Mouse (Mus musculus): ENCODE measurements around the gene Lamtor2. TPM values are rescaled to one million over a fixed set of nuclear protein-coding genes. Genes with fewer than 3 reads are reported as not detected.
A peak's percentile ranks its signal among the peaks of the same experiment; 100 is the strongest.

Gene Lamtor2
- total and polyA plus RNA-seq, 3 experiments = 125 to 188 TPM; not detected in 1

- Histone ChIP-seq H3K9ac (ENCODE audit: control insufficient read depth, low read depth, low read length, poor library complexity, severe bottlenecking) (no peak overlapping the region), H3K4me1 (ENCODE audit: control insufficient read depth in 1 of 2, insufficient read depth in 2 of 2, low read length in 2 of 2) (peaks cover 0 to 4% of the 10 kb centered on the region in 2 experiments; a peak in 2 of 4 replicates), H3K36me3 (ENCODE audit: control insufficient read depth in 1 of 2, insufficient read depth in 2 of 2, low read length in 2 of 2) (peaks cover 5 to 31% of the 10 kb centered on the region in 2 experiments)
These were observed 32.9 kb upstream of the Lamtor2 start for GRCm38 (mm10) chr3:88585769-88586168.

GRCm38 (mm10) chr3:88579454-88580117 lies 26.7 kb upstream of the Lamtor2 start:
- no peaks in the 10 kb centered on the region for H3K9me3 ChIP-seq (replicated peaks; ENCODE audit: insufficient read depth, low read length)
- peaks cover 17 to 18% of the 10 kb centered on the region in 2 experiments for H3K36me3 ChIP-seq (ENCODE audit: control insufficient read depth in 1 of 2, insufficient read depth in 2 of 2, low read length in 2 of 2)
- H3K79me2 ChIP-seq (ENCODE audit: control insufficient read depth, insufficient read depth, low read length, poor library complexity) = peaks cover 21% of the 10 kb centered on the region
- H3K4me3 ChIP-seq (ENCODE audit: control insufficient read depth in 1 of 2, insufficient read depth in 1 of 2, low read depth in 2 of 2, low read length in 2 of 2) = peak overlapping the region; percentile 87 to 93
- peaks cover 0 to 19% of the 10 kb centered on the region in 2 experiments; a peak in 2 of 4 replicates for H3K4me1 ChIP-seq (ENCODE audit: control insufficient read depth in 1 of 2, insufficient read depth in 2 of 2, low read length in 2 of 2)
- peak overlapping the region; percentile 89 for H3K9ac ChIP-seq (ENCODE audit: control insufficient read depth, low read depth, low read length, poor library complexity, severe bottlenecking)
- TF ChIP-seq ETS1 (IDR thresholded peaks at IDR 0.05; ENCODE audit: low read depth, low read length) = no peak
- TF ChIP-seq HCFC1 (IDR thresholded peaks at IDR 0.05; ENCODE audit: low read depth, low read length) = peak; percentile 97
- TF ChIP-seq MAZ (IDR thresholded peaks at IDR 0.05; ENCODE audit: low read depth, low read length) = peak; percentile 73; the same call in 1 of the 2 replicates
- 0 out of 2 replicates have a peak, but pooled peaks have one; percentile 38 for TF ChIP-seq MAFK (IDR thresholded peaks at IDR 0.05; ENCODE audit: borderline replicate concordance, low read depth, low read length)
- TF ChIP-seq E2F4 (IDR thresholded peaks at IDR 0.05; ENCODE audit: borderline replicate concordance, low read depth, low read length) = no peak; the same call in 1 of the 2 replicates
- TF ChIP-seq MXI1 (IDR thresholded peaks at IDR 0.05; ENCODE audit: low read depth, low read length) = peak; percentile 83
- peak; percentile 69 for TF ChIP-seq MYC (IDR thresholded peaks at IDR 0.05; ENCODE audit: low read depth, low read length)
- TF ChIP-seq POLR2AphosphoS2 (IDR thresholded peaks at IDR 0.05; ENCODE audit: low read length) = peak; percentile 84; the same call in 1 of the 2 replicates
- no peak for TF ChIP-seq JUND (IDR thresholded peaks at IDR 0.05; ENCODE audit: low read depth, low read length)
- peak; percentile 83 to 95 for TF ChIP-seq POLR2A (IDR thresholded peaks at IDR 0.05; ENCODE audit: control insufficient read depth in 1 of 2, insufficient read depth in 1 of 2, low read depth in 1 of 2, low read length in 2 of 2, poor library complexity in 1 of 2)
- peak; percentile 90 for TF ChIP-seq NELFE (IDR thresholded peaks at IDR 0.05; ENCODE audit: low read depth, low read length)
- TF ChIP-seq ZNF384 (IDR thresholded peaks at IDR 0.05; ENCODE audit: low read depth, low read length) = no peak
- peak; percentile 96 for TF ChIP-seq SIN3A (IDR thresholded peaks at IDR 0.05; ENCODE audit: low read length)
- peak; percentile 54; the same call in 1 of the 2 replicates for TF ChIP-seq RCOR1 (IDR thresholded peaks at IDR 0.05; ENCODE audit: low read depth, low read length)
- 0 out of 2 replicates have a peak, but pooled peaks have one; percentile 48 for TF ChIP-seq CHD1 (IDR thresholded peaks at IDR 0.05; ENCODE audit: low read depth, low read length)
- TF ChIP-seq GATA1 (IDR thresholded peaks at IDR 0.05; ENCODE audit: low read depth, low read length) = no peak
- TF ChIP-seq KAT2A (conservative IDR thresholded peaks at IDR 0.05; ENCODE audit: low read depth, low read length) = peak; percentile 96
- TF ChIP-seq ELF1 (IDR thresholded peaks at IDR 0.05; ENCODE audit: low read depth, low read length) = peak; percentile 91
- peak; percentile 79 for TF ChIP-seq TCF12 (IDR thresholded peaks at IDR 0.05; ENCODE audit: low read depth, low read length)
- peak; percentile 95 for TF ChIP-seq TBP (IDR thresholded peaks at IDR 0.05; ENCODE audit: low read depth, low read length)
- peak; percentile 77 for TF ChIP-seq MAX (IDR thresholded peaks at IDR 0.05; ENCODE audit: low read length)
- peak; percentile 97 for DNase-seq (ENCODE audit: low read depth, low spot score)
- peak overlapping the region; percentile 53 for H3K27ac ChIP-seq (ENCODE audit: control insufficient read depth, low read depth, low read length)
- no peaks in the 10 kb centered on the region for H3K27me3 ChIP-seq (ENCODE audit: control insufficient read depth in 1 of 2, insufficient read depth in 2 of 2, low read length in 2 of 2)

More at GRCm38 (mm10) chr3:88585769-88586168, 32.9 kb upstream of the Lamtor2 start:
- no peaks in the 10 kb centered on the region for H3K9me3 ChIP-seq (replicated peaks; ENCODE audit: insufficient read depth, low read length)
- H3K79me2 ChIP-seq (ENCODE audit: control insufficient read depth, insufficient read depth, low read length, poor library complexity) = peaks cover 6% of the 10 kb centered on the region
- no peak overlapping the region for H3K4me3 ChIP-seq (ENCODE audit: control insufficient read depth in 1 of 2, insufficient read depth in 1 of 2, low read depth in 2 of 2, low read length in 2 of 2)
- no peak overlapping the region for H3K27ac ChIP-seq (ENCODE audit: control insufficient read depth, low read depth, low read length)
- H3K27me3 ChIP-seq (ENCODE audit: control insufficient read depth in 1 of 2, insufficient read depth in 2 of 2, low read length in 2 of 2) = no peaks in the 10 kb centered on the region
- no peak for TF ChIP-seq NRF1 (IDR thresholded peaks at IDR 0.05; ENCODE audit: insufficient read depth, low read depth, low read length, poor library complexity, severe bottlenecking)
- no peak for TF ChIP-seq KAT2A (conservative IDR thresholded peaks at IDR 0.05; ENCODE audit: low read depth, low read length)
- no peak for TF ChIP-seq NELFE (IDR thresholded peaks at IDR 0.05; ENCODE audit: low read depth, low read length)
- TF ChIP-seq MAFK (IDR thresholded peaks at IDR 0.05; ENCODE audit: borderline replicate concordance, low read depth, low read length) = no peak
- no peak for TF ChIP-seq ZMIZ1 (IDR thresholded peaks at IDR 0.05; ENCODE audit: low read depth, low read length)
- TF ChIP-seq ELF1 (IDR thresholded peaks at IDR 0.05; ENCODE audit: low read depth, low read length) = no peak
- no peak for TF ChIP-seq CHD2 (IDR thresholded peaks at IDR 0.05; ENCODE audit: low read length)
- no peak for TF ChIP-seq ZNF384 (IDR thresholded peaks at IDR 0.05; ENCODE audit: low read depth, low read length)
- TF ChIP-seq E2F4 (IDR thresholded peaks at IDR 0.05; ENCODE audit: borderline replicate concordance, low read depth, low read length) = no peak
- TF ChIP-seq MAX (IDR thresholded peaks at IDR 0.05; ENCODE audit: low read length) = no peak
- TF ChIP-seq RCOR1 (IDR thresholded peaks at IDR 0.05; ENCODE audit: low read depth, low read length) = no peak
- TF ChIP-seq UBTF (IDR thresholded peaks at IDR 0.05; ENCODE audit: borderline replicate concordance, insufficient read depth, low read depth, low read length) = no peak
- no peak for TF ChIP-seq GATA1 (IDR thresholded peaks at IDR 0.05; ENCODE audit: low read depth, low read length)
- no peak for TF ChIP-seq POLR2AphosphoS5 (IDR thresholded peaks at IDR 0.05; ENCODE audit: borderline replicate concordance, low read depth, low read length)
- DNase-seq (ENCODE audit: low read depth, low spot score) = no peak

Data from MEL (cell line).